Mouse (Mus musculus) myocyte (in vitro differentiated cells): ENCODE data around the gene Chst3.

ENCODE experiments used
- E2F4 ChIP-seq: IDR thresholded peaks from one replicate; pipeline ENCODE4 v1.6.1; 2011; ENCODE audit warnings: mild to moderate bottlenecking, control low read depth, moderate library complexity; ENCODE audit not compliant: insufficient read depth
- MYOG ChIP-seq, 3 experiments: IDR thresholded peaks; one replicate each; pipeline ENCODE4 v1.6.1; 2011; ENCODE audit warnings: control low read depth in 2 of 3, low read depth in 2 of 3, mild to moderate bottlenecking in 2 of 3; ENCODE audit not compliant: insufficient read length in 2 of 3, control insufficient read depth in 1 of 3, insufficient read depth in 1 of 3
- POLR2A ChIP-seq: IDR thresholded peaks from one replicate; pipeline ENCODE4 v1.6.1; 2011; ENCODE audit warnings: low read depth, mild to moderate bottlenecking, control low read depth, moderate library complexity; ENCODE audit not compliant: insufficient read length
- TCF12 ChIP-seq: IDR thresholded peaks from one replicate; pipeline ENCODE4 v1.6.1; 2011; ENCODE audit warnings: mild to moderate bottlenecking, control low read depth; ENCODE audit not compliant: poor library complexity, insufficient read depth, severe bottlenecking
- TCF3 ChIP-seq: IDR thresholded peaks from one replicate; pipeline ENCODE4 v1.6.1; 2011; ENCODE audit warnings: low read depth, control low read depth; ENCODE audit not compliant: insufficient read length
- USF1 ChIP-seq: IDR thresholded peaks from one replicate; pipeline ENCODE4 v1.6.1; 2011; ENCODE audit warnings: low read depth, mild to moderate bottlenecking, control low read depth, moderate library complexity

GRCm38 (mm10) chr10:60227666-60228065 lies 8.6 kb upstream of the Chst3 start:
- TF ChIP-seq TCF3 (no peak), POLR2A (no peak), MYOG (IDR thresholded peaks at IDR 0.05; ENCODE audit: control insufficient read depth in 1 of 3, insufficient read depth in 1 of 3, insufficient read length in 2 of 3, low read depth in 2 of 3) (no peak), TCF12 (no peak), E2F4 (no peak), USF1 (no peak)
